Mouse (Mus musculus) ES-Bruce4 (cell line): ENCODE results near the gene Clybl.

Experiments used
- CTCF ChIP-seq: IDR thresholded peaks from one replicate; pipeline ENCODE4 v1.8.1; 2011; ENCODE audit warnings: low read depth, low read length
- EP300 ChIP-seq: IDR thresholded peaks from 2 replicates; pipeline ENCODE4 v1.6.1; 2011; ENCODE audit warnings: low read depth, low read length; ENCODE audit not compliant: insufficient read depth
- POLR2A ChIP-seq: IDR thresholded peaks from one replicate; pipeline ENCODE4 v1.8.1; 2011; ENCODE audit warnings: low read length; ENCODE audit not compliant: insufficient read depth

DNA sequence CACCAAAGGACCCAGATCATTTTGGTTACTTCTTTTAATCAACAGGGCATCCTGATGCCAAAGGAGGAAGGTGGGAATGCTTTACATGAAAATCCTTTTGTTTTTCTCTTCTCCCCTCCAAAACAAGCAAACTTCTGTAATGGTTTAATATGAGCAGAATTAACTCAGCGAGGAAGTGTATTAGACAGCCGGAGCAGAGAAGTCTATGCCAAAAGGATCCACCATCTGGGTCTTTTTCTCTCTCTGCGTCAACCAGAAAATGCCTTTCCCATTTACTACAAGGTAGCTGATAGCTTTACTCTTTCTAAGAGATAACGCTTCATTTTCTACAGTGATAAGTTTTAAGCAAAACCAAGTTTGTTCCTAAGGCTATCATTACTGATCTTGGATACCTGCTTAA, 168.3 kb downstream of the Clybl start:
- TF ChIP-seq POLR2A (no peak), EP300 (no peak), CTCF (no peak)
